Mouse (Mus musculus) cerebellum, adult 11-12 months (tissue): ENCODE results near the gene Zfp715.
A peak's percentile ranks its signal among the peaks of the same experiment; 100 is the strongest.
"Not testable (repeated sequence)": the region's sequence is repeated elsewhere in the genome, so short reads cannot be mapped to it uniquely, and the experiment has no call there.

Experiments
- DNase-seq: peaks from one replicate; pipeline ENCODE4 v3.0.0; 2022

The Zfp715 gene

DNA sequence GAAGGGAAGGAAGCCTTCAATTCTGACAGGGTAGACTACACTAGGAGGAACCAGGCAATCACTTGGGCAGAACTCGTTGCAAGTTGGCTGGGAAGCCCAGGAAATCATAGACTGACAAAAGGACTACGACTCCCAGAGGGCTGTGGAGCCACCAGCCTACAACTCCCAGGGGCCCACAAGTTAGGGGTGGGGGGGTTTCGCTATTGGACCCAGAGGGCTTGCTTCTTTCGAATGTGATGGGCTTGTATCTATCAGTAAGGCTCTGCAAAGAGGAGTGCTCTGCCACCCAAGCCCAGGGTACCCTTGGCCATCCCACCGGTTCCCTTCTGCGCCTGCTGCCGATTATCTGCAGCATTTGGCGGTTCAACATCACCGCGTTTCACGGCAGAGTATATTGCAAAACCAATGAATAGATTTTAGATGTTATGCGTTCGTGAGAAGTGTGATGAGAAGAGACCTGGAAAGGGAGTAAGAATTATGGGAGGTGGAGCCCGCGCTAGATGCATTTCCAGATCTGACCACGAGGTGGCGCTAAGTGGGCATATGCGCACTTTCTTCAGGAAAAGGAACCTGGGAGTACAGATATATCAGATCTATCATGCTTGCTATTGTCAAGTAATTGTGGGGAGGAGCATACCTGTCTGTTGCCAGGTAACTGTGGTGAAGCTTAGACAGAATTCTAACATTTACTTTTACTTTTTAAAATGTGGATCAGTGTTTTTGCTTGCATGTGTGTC is 30.1 kb downstream of the Zfp715 start:
- peak; percentile 72 for DNase-seq

DNA sequence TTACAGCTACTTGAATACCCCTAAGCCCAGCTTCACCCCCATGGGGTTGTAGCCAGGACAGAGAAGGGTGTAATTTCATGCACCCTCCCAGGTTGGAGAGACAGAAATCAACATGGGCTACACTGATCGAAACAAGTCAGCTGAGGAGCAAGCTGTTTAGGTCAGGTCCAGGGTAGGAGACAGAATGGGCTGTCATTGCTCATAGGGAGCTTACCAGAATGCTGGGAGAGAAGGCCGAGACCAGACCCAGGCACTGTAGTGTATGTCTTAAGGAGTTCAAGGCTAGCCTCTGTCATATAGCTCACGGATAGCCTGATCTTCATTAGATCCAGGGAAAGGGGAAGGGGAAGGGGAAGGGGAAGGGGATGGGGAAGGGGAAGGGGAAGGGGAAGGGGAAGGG is 30.6 kb downstream of the Zfp715 start:
- DNase-seq: no peak

DNA sequence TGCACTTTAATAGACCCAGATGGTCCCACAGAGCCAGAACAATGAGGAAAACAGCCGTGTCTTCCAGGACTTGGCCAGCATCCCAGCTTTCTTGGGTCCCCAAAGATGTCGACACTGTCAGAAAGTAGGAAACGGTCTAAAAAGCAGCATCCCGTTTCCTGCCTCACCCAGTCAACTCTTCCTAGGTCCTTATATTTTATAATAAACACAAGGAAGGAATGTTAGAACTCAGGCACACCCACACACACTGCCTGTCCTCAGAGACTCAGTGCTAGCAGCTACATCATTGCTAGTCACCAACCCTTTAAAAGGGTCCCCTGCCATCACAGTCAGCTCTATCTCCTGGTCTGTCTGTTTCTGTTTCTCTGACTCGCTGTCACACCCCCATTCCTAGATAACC is 35.7 kb downstream of the Zfp715 start:
- no peak for DNase-seq

DNA sequence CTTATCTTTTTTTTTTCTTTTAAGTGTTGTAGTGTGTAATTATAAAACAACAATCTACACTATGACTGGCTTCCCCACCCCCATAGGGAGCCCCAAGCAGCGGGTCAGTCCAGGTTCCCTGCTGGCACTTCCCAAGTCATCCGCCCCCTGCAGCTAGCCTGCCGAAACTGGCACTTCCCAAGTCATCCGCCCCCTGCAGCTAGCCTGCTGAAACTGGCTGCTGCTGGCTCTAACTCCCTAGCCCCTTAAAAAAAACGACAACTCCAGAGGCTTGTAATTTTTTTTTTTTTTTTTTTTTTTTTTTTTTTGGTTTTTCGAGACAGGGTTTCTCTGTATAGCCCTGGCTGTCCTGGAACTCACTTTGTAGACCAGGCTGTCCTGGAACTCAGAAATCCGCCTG is 36.9 kb downstream of the Zfp715 start:
- DNase-seq: not testable (repeated sequence)

DNA sequence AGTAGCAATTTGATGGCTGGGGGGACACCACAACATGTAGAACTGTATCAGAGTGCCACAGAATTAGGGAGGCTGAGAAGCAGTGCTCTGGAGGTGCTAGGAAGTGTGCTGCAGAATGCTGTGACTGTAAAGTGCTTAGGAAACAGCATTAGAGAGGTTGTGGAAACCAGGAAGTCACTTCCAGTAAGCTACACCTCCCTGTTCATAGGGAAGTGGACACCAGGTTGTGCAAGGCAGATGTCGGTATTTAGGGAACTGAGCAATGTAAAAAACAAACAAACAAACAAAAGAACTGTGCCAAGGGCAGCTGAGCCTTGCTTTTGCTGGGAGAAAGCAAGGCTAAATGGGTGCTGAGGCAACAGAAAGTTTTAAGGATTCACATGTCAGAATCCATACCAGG is 39.6 kb downstream of the Zfp715 start:
- no peak for DNase-seq

DNA sequence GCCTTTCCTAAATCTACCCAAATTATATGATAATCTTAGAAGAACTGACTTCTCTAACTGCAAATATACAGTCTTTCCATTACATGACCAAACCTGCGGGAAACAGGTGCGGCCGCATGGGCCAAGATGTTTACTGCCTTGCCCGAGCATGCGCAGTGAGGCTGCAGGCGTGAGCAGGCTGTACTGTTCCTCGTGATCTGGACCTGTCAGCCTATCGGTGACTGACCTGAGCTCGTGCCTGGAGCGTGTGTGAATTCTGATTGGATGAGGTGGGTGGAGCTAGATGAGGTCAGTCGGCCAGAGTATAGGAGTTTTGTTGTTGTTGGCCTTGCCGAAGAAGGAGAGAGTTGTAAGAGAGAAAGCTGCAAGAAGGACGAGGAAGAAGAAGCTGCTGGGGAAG is 45.7 kb downstream of the Zfp715 start:
- not testable (repeated sequence) for DNase-seq

- DNase-seq: no peak
Measured at GRCm38 (mm10) chr7:43253540-43253939, 59.6 kb downstream of the Zfp715 start.

DNA sequence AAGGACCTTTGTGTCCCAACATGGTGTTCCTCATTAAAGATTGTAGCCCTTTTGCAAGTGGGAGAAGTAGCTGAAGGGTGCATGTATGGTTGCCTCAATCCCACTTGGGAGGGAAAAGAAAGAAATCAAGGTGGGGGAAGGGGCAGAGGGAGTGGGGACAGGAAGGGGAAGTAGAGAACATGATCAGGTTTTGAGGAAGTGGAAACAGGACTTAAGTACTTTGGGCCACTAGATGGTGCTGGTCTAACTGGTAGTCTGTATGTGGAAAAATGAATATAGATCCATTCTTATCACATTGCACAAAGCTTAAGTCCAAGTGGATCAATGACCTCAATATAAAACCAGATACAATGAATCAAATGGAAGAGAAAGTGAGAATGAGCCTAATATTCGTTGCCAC is 62.4 kb downstream of the Zfp715 start:
- not testable (repeated sequence) for DNase-seq
